Mouse (Mus musculus): ENCODE data around the gene Snx14. TPM values are rescaled to one million over a fixed set of nuclear protein-coding genes. Genes with fewer than 3 reads are reported as not detected.

The Snx14 gene
- polyA plus RNA-seq, 1 experiment from 2014 or later = 43.4 TPM

GRCm38 (mm10) chr9:88346857-88347256, 91.9 kb downstream of the Snx14 start:
- Histone ChIP-seq H3K9ac (ENCODE audit: low read depth, low read length) (no peak overlapping the region), H3K36me3 (ENCODE audit: control insufficient read depth, insufficient read depth, low read length) (no peaks in the 10 kb centered on the region), H3K9me3 (replicated peaks; ENCODE audit: control insufficient read depth, low read length, poor library complexity, severe bottlenecking) (no peaks in the 10 kb centered on the region), H3K4me3 (ENCODE audit: low read depth, low read length) (no peak overlapping the region), H3K27ac (ENCODE audit: low read length) (no peak overlapping the region), H3K4me1 (ENCODE audit: control insufficient read depth, insufficient read depth, low read length) (no peaks in the 10 kb centered on the region), H3K27me3 (ENCODE audit: control insufficient read depth, insufficient read depth, low read depth, low read length) (no peaks in the 10 kb centered on the region), H3K4me2 (ENCODE audit: low read length) (no peak overlapping the region)
- ATAC-seq = no peak
- WGBS = 79% methylated on average over 5 of the region's 5 CpGs

GRCm38 (mm10) chr9:88344424-88344823, 94.3 kb downstream of the Snx14 start:
- ATAC-seq = no peak
- Histone ChIP-seq H3K4me2 (ENCODE audit: low read length) (no peak overlapping the region), H3K4me1 (ENCODE audit: control insufficient read depth, insufficient read depth, low read length) (no peaks in the 10 kb centered on the region), H3K4me3 (ENCODE audit: low read depth, low read length) (no peak overlapping the region), H3K9me3 (replicated peaks; ENCODE audit: control insufficient read depth, low read length, poor library complexity, severe bottlenecking) (no peaks in the 10 kb centered on the region), H3K27me3 (ENCODE audit: control insufficient read depth, insufficient read depth, low read depth, low read length) (no peaks in the 10 kb centered on the region), H3K9ac (ENCODE audit: low read depth, low read length) (no peak overlapping the region), H3K36me3 (ENCODE audit: control insufficient read depth, insufficient read depth, low read length) (no peaks in the 10 kb centered on the region), H3K27ac (ENCODE audit: low read length) (no peak overlapping the region)
- 90% methylated on average over 2 of the region's 2 CpGs for WGBS

- H3K27me3 ChIP-seq (ENCODE audit: control insufficient read depth, insufficient read depth, low read depth, low read length) = no peaks in the 10 kb centered on the region
- no peaks in the 10 kb centered on the region for H3K4me1 ChIP-seq (ENCODE audit: control insufficient read depth, insufficient read depth, low read length)
- H3K9me3 ChIP-seq (replicated peaks; ENCODE audit: control insufficient read depth, low read length, poor library complexity, severe bottlenecking) = no peaks in the 10 kb centered on the region
- H3K36me3 ChIP-seq (ENCODE audit: control insufficient read depth, insufficient read depth, low read length) = no peaks in the 10 kb centered on the region
- no peak overlapping the region for H3K4me2 ChIP-seq (ENCODE audit: low read length)
- H3K9ac ChIP-seq (ENCODE audit: low read depth, low read length) = no peak overlapping the region
- no peak overlapping the region for H3K4me3 ChIP-seq (ENCODE audit: low read depth, low read length)
- no peak for ATAC-seq
- WGBS = 80% methylated on average over 3 of the region's 3 CpGs
- H3K27ac ChIP-seq (ENCODE audit: low read length) = no peak overlapping the region
These were observed 96.1 kb downstream of the Snx14 start for GRCm38 (mm10) chr9:88342701-88343100.

- no peaks in the 10 kb centered on the region for H3K4me1 ChIP-seq (ENCODE audit: control insufficient read depth, insufficient read depth, low read length)
- ATAC-seq = no peak
- no peaks in the 10 kb centered on the region for H3K9me3 ChIP-seq (replicated peaks; ENCODE audit: control insufficient read depth, low read length, poor library complexity, severe bottlenecking)
- no peaks in the 10 kb centered on the region for H3K27me3 ChIP-seq (ENCODE audit: control insufficient read depth, insufficient read depth, low read depth, low read length)
- no peak overlapping the region for H3K9ac ChIP-seq (ENCODE audit: low read depth, low read length)
- H3K4me2 ChIP-seq (ENCODE audit: low read length) = no peak overlapping the region
- H3K36me3 ChIP-seq (ENCODE audit: control insufficient read depth, insufficient read depth, low read length) = no peaks in the 10 kb centered on the region
- 43% methylated on average over 7 of the region's 7 CpGs for WGBS
- H3K27ac ChIP-seq (ENCODE audit: low read length) = no peak overlapping the region
- no peak overlapping the region for H3K4me3 ChIP-seq (ENCODE audit: low read depth, low read length)
These were observed 96.5 kb downstream of the Snx14 start for GRCm38 (mm10) chr9:88342241-88342640.

- no peak for ATAC-seq
- no peak overlapping the region for H3K9ac ChIP-seq (ENCODE audit: low read depth, low read length)
- no peaks in the 10 kb centered on the region for H3K9me3 ChIP-seq (replicated peaks; ENCODE audit: control insufficient read depth, low read length, poor library complexity, severe bottlenecking)
- H3K36me3 ChIP-seq (ENCODE audit: control insufficient read depth, insufficient read depth, low read length) = no peaks in the 10 kb centered on the region
- no peak overlapping the region for H3K27ac ChIP-seq (ENCODE audit: low read length)
- H3K27me3 ChIP-seq (ENCODE audit: control insufficient read depth, insufficient read depth, low read depth, low read length) = no peaks in the 10 kb centered on the region
- H3K4me3 ChIP-seq (ENCODE audit: low read depth, low read length) = no peak overlapping the region
- WGBS = 86% methylated on average over 3 of the region's 3 CpGs
- H3K4me1 ChIP-seq (ENCODE audit: control insufficient read depth, insufficient read depth, low read length) = no peaks in the 10 kb centered on the region
- no peak overlapping the region for H3K4me2 ChIP-seq (ENCODE audit: low read length)
These were observed 97.9 kb downstream of the Snx14 start for GRCm38 (mm10) chr9:88340819-88341218.

GRCm38 (mm10) chr9:88335839-88336238, 102.9 kb downstream of the Snx14 start:
- no peaks in the 10 kb centered on the region for H3K27me3 ChIP-seq (ENCODE audit: control insufficient read depth, insufficient read depth, low read depth, low read length)
- no peaks in the 10 kb centered on the region for H3K4me1 ChIP-seq (ENCODE audit: control insufficient read depth, insufficient read depth, low read length)
- H3K9ac ChIP-seq (ENCODE audit: low read depth, low read length) = no peak overlapping the region
- H3K27ac ChIP-seq (ENCODE audit: low read length) = no peak overlapping the region
- no peak for ATAC-seq
- H3K9me3 ChIP-seq (replicated peaks; ENCODE audit: control insufficient read depth, low read length, poor library complexity, severe bottlenecking) = no peaks in the 10 kb centered on the region
- no peaks in the 10 kb centered on the region for H3K36me3 ChIP-seq (ENCODE audit: control insufficient read depth, insufficient read depth, low read length)
- no peak overlapping the region for H3K4me3 ChIP-seq (ENCODE audit: low read depth, low read length)
- WGBS = 50% methylated on average over 1 of the region's 2 CpGs
- H3K4me2 ChIP-seq (ENCODE audit: low read length) = no peak overlapping the region

- no peak overlapping the region for H3K9ac ChIP-seq (ENCODE audit: low read depth, low read length)
- no peaks in the 10 kb centered on the region for H3K9me3 ChIP-seq (replicated peaks; ENCODE audit: control insufficient read depth, low read length, poor library complexity, severe bottlenecking)
- H3K4me3 ChIP-seq (ENCODE audit: low read depth, low read length) = no peak overlapping the region
- H3K4me2 ChIP-seq (ENCODE audit: low read length) = no peak overlapping the region
- no peak overlapping the region for H3K27ac ChIP-seq (ENCODE audit: low read length)
- no peak for ATAC-seq
- 14% methylated on average over 3 of the region's 3 CpGs for WGBS
- peaks cover 6% of the 10 kb centered on the region; the same call in 1 of the 2 replicates for H3K27me3 ChIP-seq (ENCODE audit: control insufficient read depth, insufficient read depth, low read depth, low read length)
- H3K36me3 ChIP-seq (ENCODE audit: control insufficient read depth, insufficient read depth, low read length) = no peaks in the 10 kb centered on the region
- no peaks in the 10 kb centered on the region for H3K4me1 ChIP-seq (ENCODE audit: control insufficient read depth, insufficient read depth, low read length)
These were observed 106.3 kb downstream of the Snx14 start for GRCm38 (mm10) chr9:88332447-88332846.

GRCm38 (mm10) chr9:88330316-88330715, 108.4 kb downstream of the Snx14 start:
- H3K36me3 ChIP-seq (ENCODE audit: control insufficient read depth, insufficient read depth, low read length) = no peaks in the 10 kb centered on the region
- no peak for ATAC-seq
- H3K4me1 ChIP-seq (ENCODE audit: control insufficient read depth, insufficient read depth, low read length) = no peaks in the 10 kb centered on the region
- H3K9ac ChIP-seq (ENCODE audit: low read depth, low read length) = no peak overlapping the region
- no peak overlapping the region for H3K4me2 ChIP-seq (ENCODE audit: low read length)
- H3K27me3 ChIP-seq (ENCODE audit: control insufficient read depth, insufficient read depth, low read depth, low read length) = peaks cover 6% of the 10 kb centered on the region; the same call in 1 of the 2 replicates
- WGBS = 87% methylated on average over 3 of the region's 3 CpGs
- no peak overlapping the region for H3K27ac ChIP-seq (ENCODE audit: low read length)
- H3K9me3 ChIP-seq (replicated peaks; ENCODE audit: control insufficient read depth, low read length, poor library complexity, severe bottlenecking) = no peaks in the 10 kb centered on the region
- H3K4me3 ChIP-seq (ENCODE audit: low read depth, low read length) = no peak overlapping the region

GRCm38 (mm10) chr9:88329166-88329748, 109.5 kb downstream of the Snx14 start:
- WGBS = 47% methylated on average over 10 of the region's 10 CpGs
- H3K4me3 ChIP-seq (ENCODE audit: low read depth, low read length) = no peak overlapping the region
- no peaks in the 10 kb centered on the region for H3K4me1 ChIP-seq (ENCODE audit: control insufficient read depth, insufficient read depth, low read length)
- ATAC-seq = no peak
- H3K27ac ChIP-seq (ENCODE audit: low read length) = no peak overlapping the region
- no peaks in the 10 kb centered on the region for H3K9me3 ChIP-seq (replicated peaks; ENCODE audit: control insufficient read depth, low read length, poor library complexity, severe bottlenecking)
- no peak overlapping the region for H3K9ac ChIP-seq (ENCODE audit: low read depth, low read length)
- no peak overlapping the region for H3K4me2 ChIP-seq (ENCODE audit: low read length)
- peaks cover 6% of the 10 kb centered on the region; the same call in 1 of the 2 replicates for H3K27me3 ChIP-seq (ENCODE audit: control insufficient read depth, insufficient read depth, low read depth, low read length)
- no peaks in the 10 kb centered on the region for H3K36me3 ChIP-seq (ENCODE audit: control insufficient read depth, insufficient read depth, low read length)
